Mouse (Mus musculus): ENCODE results near the gene Hist1h1c.

- TF ChIP-seq CTCF (IDR thresholded peaks at IDR 0.05; ENCODE audit: low read depth, low read length) (no peak), EP300 (IDR thresholded peaks at IDR 0.05; ENCODE audit: insufficient read depth, low read depth, low read length) (no peak)
Observed at GRCm38 (mm10) chr13:23729706-23730105, 8.9 kb upstream of the Hist1h1c start.
